Mouse (Mus musculus): Measurements from ENCODE around the gene Babam2.

Babam2 gene

DNA sequence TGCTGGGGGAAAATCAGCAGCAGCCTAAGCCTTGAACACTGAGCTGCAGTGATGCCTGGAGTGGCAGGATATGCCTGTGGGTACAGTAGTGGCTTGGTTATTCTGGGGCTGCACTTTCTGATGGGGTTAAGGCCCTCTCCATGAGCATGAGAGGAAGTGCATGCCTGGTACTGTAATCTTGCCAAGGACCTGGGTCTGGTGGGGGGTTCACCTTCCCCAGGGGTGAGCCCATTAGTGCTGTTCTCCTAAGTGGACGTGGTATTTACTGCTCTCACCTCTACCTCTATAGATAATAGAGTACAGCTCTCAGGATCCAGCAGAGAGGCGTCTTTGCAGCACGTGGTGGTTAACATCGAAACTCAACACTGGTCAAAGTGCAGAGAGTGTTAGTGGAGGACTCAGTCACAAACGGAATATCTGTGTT lies 16.4 kb downstream of the Babam2 start:
- DNase-seq (ENCODE audit: low spot score in 2 of 2): no peak

DNA sequence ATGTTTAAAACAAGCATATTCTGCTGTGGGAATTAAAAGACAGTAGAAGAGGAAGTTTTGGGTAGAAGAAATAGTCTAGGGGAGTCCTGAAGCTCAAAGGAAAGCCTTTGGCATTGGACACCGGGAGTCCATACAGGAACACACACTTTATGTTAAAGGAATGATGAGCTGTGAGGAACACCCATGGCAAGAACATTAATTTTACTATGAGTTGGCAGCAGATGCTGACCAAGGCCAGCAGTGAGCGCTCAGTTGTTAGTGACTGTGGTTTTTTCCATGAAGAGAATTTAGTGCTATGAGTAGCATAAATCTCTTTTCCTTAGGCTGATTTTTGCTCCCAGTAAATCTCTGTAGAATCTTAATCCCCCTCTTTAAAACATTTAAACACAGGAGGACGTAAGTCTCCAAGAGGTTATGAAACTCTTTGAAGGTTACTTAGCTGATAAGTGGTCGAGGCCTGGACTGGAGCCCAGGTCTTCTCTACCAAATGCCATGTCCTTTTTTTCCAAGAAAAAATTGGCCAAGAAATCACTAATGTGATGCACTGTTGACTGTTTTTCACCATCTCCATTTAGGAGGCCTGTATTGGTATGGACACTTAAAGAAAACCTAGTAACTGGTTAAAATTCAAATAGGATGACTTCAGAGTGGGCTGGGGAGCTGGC lies 18.1 kb downstream of the Babam2 start:
- no peak for DNase-seq (ENCODE audit: low spot score in 2 of 2)

DNA sequence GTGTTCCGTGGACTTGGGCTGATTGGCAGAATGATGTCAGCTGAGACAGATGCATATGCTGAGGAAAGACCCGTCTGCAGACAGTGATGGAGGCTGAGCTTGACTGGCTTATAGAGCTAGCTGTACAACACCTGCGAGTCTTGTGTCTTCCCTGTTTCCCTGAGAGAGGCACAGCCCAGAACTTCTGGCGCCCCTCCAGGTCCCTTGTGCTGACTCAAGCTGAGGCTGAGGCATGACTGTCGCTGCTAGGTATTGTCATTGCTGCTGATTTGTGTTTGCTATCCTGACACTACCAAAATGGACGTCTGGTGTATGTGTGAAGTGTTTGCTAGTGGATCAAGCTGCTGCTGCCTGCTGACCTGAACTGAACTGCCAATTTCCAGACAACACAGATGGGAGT lies 27.0 kb downstream of the Babam2 start:
- DNase-seq (ENCODE audit: low spot score in 2 of 2): no peak

GRCm38 (mm10) chr5:31725885-31726284 lies 28.4 kb downstream of the Babam2 start:
- DNase-seq (ENCODE audit: low spot score in 2 of 2): no peak

DNA sequence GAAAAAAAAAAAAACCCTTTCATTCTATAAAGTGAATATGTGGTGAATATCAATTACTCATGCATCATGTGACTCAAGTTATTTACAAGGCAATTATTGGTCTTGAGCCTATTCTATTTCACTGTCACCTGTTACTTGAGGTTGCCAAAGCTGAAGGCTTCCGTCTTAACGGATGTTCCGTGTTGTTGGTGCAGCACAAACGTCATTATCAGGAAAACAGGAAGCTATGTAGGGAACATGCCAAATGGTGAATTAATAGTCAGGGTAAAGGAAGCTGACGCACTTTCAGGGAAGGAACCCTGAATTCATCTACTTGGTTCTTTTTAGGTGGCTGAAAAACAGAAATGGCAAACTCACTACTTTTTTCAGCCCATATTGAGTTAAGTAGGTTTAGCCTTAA lies 30.0 kb downstream of the Babam2 start:
- no peak for DNase-seq (ENCODE audit: low spot score in 2 of 2)

DNA sequence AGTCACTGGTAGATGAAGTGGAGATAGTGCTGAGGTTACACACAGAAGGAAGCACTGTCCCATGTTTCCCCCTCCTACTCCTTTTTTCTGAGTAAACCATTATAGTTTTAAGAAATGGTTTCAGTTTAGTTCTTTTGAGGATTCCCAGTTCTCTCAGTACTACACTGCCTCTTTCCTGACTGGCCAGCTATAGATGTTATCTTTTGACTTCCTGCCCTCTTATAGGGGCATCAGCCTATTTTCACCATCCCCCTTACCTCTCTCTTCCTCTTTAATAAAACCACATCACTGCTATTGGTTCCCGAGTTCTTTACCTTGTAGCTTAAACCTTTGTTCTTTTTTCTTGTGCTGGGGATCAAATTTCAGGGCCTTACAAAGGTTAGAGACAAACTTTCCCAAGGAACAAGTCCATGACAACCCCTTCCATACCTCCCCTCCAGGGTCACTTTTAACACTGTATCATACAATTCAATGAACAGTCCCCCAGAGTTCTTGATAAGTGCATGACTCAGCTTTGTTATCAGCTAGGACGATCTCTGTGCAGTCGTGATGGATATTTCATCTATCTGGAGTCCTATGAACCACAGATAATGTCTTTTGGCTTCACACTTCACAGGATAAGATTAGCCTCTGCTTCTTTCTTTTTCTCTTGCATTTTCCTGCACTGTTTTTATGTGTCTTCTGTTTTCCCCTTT lies 35.3 kb downstream of the Babam2 start:
- DNase-seq (ENCODE audit: low spot score in 2 of 2): no peak

- DNase-seq (ENCODE audit: low spot score in 2 of 2): no peak
Measured at GRCm38 (mm10) chr5:31741931-31742330, 44.4 kb downstream of the Babam2 start.

- DNase-seq (ENCODE audit: low spot score in 2 of 2): no peak
Measured at GRCm38 (mm10) chr5:31742521-31743031, 45.1 kb downstream of the Babam2 start.

DNA sequence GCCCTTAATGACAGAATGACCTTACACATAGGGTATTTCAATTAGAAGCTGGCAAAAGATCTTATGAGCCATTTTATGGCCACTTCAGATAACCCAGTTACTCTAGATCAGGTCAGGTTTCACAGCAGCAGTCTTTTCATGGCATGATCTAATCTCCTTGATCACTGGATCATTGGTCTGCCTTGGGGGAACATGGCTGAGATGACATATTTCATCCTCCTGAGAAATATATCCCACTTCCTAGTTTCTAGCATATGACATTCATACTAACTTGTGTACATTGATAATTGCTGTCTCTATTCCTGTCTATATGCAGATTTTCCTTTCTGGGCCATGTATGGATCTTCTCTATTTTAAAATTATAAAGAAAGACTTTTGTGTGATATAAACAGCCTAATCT lies 51.9 kb downstream of the Babam2 start:
- no peak for DNase-seq (ENCODE audit: low spot score in 2 of 2)

DNA sequence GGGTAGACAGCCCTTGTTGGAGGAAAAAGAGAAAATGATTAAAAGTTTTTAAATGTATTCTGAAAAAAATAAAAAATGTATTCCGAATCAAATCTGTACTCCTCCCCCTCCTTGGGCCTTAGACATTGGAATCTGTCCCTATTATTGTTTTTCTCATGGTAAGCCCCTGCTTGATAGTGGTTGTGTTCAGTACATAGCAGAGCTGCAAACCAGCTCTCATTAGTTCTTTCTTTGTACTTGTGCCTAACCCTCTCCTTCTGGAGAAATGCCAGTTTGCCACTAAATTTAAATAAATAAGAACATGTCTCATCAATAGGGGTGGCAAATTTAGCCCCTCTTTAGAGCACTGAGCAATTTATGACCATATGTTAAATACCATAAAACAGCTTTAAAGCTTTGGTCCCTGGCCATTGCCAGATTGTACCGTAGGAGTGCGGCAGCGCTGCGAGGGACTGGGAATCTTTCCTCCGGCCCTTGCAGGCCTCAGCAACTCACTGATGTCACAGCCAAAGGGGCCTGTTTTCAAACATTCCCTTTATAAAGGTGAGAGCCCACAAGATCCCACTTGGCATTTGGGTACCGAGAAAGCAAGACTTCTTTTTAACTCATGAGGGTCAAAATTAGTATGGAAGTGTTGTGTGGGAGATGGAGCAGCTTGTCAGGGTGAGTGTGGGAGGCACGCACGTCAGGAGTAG lies 52.9 kb downstream of the Babam2 start:
- no peak for DNase-seq (ENCODE audit: low spot score in 2 of 2)

GRCm38 (mm10) chr5:31750955-31751354 lies 53.5 kb downstream of the Babam2 start:
- no peak for DNase-seq (ENCODE audit: low spot score in 2 of 2)

- DNase-seq (ENCODE audit: low spot score in 2 of 2): no peak
Measured at GRCm38 (mm10) chr5:31754634-31755033, 57.1 kb downstream of the Babam2 start.

GRCm38 (mm10) chr5:31755255-31755654 lies 57.8 kb downstream of the Babam2 start:
- DNase-seq (ENCODE audit: low spot score in 2 of 2): no peak

DNA sequence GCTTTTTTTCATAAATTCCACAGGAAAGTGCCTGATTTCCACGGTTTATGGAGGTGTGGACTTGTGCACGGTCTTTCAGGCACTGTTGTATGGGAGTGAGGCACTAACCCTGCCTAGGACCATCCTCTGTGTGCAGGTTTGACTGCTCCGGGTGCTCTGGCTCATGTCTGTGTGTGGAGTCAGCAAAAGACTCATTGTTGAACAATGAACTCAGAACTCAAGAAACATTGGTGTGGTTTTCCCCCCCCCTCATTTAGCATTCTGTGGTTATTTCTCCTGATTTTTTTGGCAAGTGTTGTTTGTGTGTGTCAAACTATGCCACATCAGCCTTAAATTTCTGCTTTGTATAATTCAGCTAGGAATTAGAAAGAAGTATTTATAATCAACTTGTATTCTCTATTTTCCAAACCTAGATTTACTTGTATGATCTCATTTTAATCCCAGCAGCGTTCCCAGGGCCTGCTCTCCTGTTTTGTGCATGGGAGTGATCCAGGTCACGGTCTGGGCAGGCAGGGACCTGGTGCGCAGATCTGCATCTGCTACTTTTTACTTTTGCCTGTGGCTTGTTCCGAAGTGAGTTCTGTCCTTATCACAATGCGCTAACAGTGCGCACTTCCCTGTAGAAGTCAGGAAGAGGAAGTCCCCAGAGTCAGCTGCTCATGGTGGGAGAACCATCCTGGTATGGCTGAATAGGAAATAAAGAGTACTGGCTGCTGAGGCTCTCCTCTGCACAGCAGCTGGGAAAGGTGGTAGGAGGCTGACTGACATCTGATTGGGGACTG lies 61.0 kb downstream of the Babam2 start:
- DNase-seq (ENCODE audit: low spot score in 2 of 2): no peak

GRCm38 (mm10) chr5:31761836-31762235 lies 64.4 kb downstream of the Babam2 start:
- DNase-seq (ENCODE audit: low spot score in 2 of 2): no peak

DNA sequence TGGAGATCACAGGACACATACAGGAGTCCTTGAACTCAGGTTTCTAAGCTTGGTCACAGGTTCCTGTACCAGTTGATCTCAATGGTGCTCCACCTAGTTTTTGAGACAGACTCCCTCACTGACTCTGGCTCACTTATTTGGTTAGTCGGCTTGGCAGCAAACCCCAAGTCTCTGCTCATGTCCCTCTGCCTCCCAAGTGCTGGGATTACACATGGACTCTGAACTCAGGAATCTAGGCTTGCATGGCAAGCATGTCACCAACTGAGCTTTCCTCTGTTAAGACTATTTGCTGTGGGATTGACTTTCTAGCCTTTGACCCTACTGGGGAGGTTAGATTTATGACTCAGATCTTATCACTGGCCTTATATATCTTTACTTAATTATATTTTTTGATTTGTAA lies 65.3 kb downstream of the Babam2 start:
- no peak for DNase-seq (ENCODE audit: low spot score in 2 of 2)

GRCm38 (mm10) chr5:31765824-31766223 lies 68.3 kb downstream of the Babam2 start:
- no peak for DNase-seq (ENCODE audit: low spot score in 2 of 2)

DNA sequence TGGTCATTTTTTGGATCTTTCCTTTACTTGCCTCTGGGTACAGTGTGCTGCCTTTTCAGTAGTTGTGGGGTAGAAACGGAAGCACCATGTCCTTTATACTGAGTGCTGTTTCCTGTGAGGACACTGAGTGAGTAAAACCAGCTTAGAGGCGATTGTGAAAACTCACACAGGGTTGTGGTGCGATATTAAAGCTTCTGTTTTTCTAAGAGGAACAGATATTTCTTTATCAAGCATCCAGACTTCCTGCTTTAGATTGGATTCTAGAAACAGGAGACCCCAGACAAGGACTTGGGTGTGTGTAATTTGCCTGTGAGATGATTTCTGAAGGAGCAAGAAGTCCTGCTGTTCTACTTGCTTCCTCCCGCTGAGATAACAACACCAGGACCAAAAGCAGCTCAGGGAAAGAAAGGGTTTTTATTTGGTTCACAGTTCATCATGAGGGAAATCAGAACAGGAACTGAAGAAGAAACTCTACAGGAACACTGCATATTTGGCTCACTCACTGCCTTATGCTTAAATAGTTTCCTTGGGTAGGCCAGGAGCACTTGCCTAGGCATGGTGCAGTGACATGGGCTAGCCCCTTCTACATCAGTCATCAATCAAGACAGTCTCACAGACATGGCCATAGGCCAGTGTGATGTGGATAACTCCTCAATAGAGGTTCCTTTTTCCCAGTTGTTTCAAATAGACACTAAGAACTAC lies 69.5 kb downstream of the Babam2 start:
- DNase-seq (ENCODE audit: low spot score in 2 of 2): no peak

DNA sequence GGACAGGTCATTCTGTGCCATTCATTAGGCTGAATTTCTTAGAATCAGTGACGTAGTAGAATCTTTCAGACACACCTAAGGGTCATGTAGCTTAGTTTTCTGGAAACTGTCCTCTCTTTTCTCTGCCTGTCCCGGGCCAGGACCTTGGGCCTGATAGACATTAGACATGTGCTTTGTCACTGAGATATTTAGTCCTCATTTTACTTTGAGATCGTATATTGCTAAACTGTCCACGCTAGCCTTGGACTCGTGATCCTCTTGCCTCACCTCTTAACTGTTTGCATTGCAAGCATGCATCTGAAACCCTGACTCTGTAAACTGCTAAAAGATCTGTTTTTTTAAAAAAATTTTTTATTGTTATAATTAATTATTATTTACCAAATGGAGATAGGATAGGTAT lies 74.0 kb downstream of the Babam2 start:
- no peak for DNase-seq (ENCODE audit: low spot score in 2 of 2)

GRCm38 (mm10) chr5:31771921-31772320 lies 74.4 kb downstream of the Babam2 start:
- DNase-seq (ENCODE audit: low spot score in 2 of 2): no peak

DNA sequence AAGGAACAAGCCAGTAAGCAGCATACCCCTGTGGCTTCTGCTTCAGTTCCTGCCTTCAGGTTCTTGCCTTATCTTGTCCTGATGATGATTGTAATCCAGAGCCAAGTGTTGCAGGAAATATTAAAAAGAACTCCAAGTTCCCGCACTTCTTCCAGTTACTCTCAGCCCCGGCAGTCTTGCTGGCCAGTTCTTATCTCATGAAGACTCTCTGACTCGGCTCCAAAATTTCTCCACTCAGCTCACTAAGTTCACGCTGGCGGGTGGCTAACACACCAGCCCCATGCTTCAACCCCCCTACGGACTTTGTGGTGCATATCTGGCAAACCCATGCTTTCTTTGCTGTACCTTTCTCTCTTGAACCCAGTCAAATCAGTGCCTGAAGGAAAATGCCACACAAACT lies 77.5 kb downstream of the Babam2 start:
- DNase-seq (ENCODE audit: low spot score in 2 of 2): no peak

Measured in spleen, postnatal 4 days (tissue).